Mouse (Mus musculus) retina, postnatal 7 days (tissue): ENCODE measurements at regions not wholly inside any gene's neighbourhood (a gene's known extent, or its start where the extent isn't known, plus 50 kb on each side); places are given as distances from the start of the nearest gene placed in this dataset.
A peak's percentile ranks its signal among the peaks of the same experiment; 100 is the strongest.

ENCODE experiments used
- DNase-seq: peaks from one replicate; pipeline ENCODE4 v3.0.0-alpha.2; 2012; ENCODE audit warnings: low read depth, low spot score

DNA sequence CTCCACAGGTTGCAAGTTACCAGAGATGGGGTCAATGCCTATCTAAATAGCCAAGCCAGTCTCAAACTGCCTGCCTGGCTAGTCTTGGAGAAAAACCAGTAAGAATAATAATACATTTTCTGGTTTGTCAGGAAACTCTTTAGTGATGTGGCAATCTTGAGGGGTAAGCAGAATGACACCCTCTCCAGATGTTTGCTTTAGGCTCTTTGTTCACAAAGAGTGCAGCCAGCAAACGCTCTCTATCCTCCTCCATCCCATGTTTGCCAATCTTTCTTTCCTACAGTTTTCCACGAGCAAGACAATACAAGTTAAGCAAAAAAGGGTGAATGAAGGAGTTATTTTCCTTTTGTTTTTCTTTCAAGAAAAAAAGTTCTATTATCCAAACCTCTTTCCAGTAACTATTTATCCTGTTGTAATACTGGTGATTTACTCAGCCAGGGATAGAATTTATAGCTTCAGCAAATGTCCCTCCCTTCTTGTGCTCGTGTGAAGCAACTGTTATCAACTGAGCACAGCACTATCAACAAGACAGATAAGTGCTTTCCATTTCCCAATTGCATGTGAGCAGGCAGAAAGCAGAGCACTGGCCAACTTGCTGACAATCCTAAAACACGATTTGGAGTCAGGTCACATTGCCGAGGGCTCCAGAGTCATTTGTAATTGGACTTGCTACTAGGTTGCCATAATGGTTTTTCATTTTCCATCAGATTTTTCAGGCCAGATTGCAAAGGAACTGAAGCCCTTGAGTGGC is 873.5 kb downstream of the Rapgef2 start:
- no peak for DNase-seq

- no peak for DNase-seq
These were observed 874.9 kb downstream of the Rapgef2 start for GRCm38 (mm10) chr3:78411395-78411794.

GRCm38 (mm10) chr3:78409237-78409636 is 877.1 kb downstream of the Rapgef2 start:
- DNase-seq: no peak

GRCm38 (mm10) chr3:78405760-78406467 is 880.4 kb downstream of the Rapgef2 start:
- no peak for DNase-seq

- peak; percentile 38 for DNase-seq
These were observed 927.9 kb downstream of the Rapgef2 start for GRCm38 (mm10) chr3:78358377-78358776.

DNA sequence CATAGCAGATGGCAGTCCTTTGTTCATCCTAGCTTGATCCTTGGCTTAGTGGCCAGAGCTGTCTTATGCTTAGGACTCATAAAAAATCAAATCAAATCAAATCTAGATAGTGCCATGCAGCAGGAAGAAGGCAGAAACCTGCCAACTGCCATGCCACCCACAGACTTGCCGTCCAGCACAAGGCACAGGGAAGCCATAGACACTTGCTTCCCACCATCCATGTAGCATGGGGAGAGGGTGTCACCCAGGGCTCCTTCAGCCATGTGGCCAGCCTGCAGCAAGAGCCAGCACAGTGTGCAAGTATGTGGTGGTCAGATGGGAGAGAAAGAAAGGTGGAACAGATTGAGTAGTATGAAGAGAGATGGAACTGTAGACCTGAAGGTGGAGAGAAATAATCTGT is 946.4 kb downstream of the Rapgef2 start:
- DNase-seq: no peak

DNA sequence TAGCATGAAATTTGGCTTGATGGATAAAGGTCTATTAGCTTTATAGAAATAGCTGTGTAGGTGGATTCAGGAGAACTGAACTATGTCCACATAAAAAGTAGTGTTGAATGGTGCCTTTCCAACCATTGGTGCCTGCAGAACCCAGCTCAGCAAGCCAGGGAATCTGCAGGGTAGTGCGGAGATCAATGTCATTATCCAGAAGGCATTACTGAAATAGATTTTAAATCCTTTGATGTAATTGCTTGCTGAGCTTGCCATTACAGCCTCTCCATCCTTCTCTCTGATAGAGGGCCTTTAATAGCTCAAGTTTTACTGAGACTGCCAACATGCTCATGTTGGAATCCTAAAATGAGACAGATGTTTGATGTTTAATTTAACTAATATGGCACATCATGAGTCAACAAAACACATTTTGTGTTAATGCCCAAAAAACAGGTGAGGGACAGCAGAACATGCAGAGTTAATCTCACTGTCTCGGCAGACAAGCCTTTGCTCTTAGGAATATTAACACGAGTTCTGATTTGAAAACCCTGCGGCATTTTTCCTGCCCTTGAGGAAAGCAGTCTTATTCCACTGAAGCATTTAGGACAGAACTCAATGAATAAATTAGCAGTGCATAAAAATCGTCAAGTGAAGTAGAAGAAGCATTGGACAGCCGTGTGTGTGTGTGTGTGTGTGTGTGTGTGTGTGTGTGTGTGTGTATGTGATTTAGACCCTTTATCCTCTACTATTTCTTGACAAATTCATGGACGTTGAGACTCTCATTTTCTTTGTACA is 974.5 kb downstream of the Rapgef2 start:
- DNase-seq: peak; percentile 8

- DNase-seq: no peak
These were observed 985.8 kb downstream of the Rapgef2 start for GRCm38 (mm10) chr3:78300506-78300905.

DNA sequence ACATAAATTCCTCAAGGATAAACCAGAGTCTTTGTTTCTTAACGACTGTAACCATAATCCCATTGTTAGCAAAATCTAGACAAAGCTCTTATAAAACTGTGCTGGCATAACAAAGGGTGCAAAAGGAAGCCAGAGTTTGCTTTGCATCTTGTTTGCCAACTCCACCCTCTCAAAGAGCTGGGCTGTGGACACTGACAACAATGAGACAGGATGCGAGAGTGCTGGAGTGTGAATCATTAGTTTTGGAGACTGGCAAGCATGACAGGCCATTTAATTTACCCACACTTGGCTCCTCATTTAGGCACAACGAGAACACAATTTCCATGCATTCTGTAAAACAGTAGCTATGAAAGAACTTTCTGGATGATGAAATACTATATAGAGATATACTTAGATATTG is 994.4 kb downstream of the Rapgef2 start:
- no peak for DNase-seq

DNA sequence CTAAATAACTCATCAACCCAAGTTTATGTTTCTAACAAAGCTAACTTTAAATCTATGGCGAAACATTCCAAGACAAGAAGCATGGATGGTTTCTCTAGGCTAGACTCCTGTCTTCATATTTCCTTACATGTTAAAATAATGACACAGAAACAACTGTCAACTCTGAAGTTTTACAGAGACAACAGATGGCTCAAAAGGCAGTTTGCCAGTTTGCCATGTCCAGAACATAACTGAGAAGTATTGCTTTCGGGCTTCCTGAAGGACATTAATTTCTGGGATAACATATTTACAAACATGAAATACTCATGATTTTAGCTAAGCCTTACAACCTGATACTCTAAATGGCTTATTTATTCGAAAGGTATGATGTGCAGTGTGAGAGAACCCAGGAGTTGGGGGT is 1002.2 kb downstream of the Rapgef2 start:
- DNase-seq: no peak

- no peak for DNase-seq
These were observed 1049.4 kb downstream of the Rapgef2 start for GRCm38 (mm10) chr3:78236920-78237319.

- DNase-seq: no peak
These were observed 1076.6 kb downstream of the Rapgef2 start for GRCm38 (mm10) chr3:78209729-78210128.

DNA sequence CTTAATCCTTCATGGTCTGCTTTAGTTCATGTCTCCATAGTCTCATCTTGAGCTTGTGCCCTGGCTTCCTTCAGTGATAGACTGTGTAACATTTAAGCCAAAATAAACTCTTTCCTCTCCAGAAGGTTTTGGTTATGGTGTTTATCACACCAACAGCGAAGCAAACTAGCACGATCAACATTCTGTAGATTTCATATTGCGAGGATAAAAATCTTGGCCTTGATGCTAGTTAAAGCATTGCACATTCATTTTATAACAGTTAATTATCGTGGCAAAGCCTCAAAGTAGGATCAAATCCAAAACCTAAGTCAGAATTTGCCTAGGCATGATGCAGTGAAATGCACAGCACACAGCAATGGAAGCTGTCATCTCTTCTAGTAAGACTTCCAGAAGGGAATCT is 1123.7 kb downstream of the Rapgef2 start:
- DNase-seq: no peak

GRCm38 (mm10) chr3:78158450-78158849 is 1127.9 kb downstream of the Rapgef2 start:
- DNase-seq: no peak
